Mouse (Mus musculus) midbrain, embryonic 10.5 days (tissue): ENCODE data around the gene Akap6. TPM values are rescaled to one million over a fixed set of nuclear protein-coding genes. Genes with fewer than 3 reads are reported as not detected.

ENCODE experiments used
- DNase-seq: peaks from one replicate; pipeline ENCODE4 v3.0.0-alpha.2; 2017; ENCODE audit warnings: low spot score
- H3K27ac ChIP-seq: fragments of 300-500 bp; sonication (generic); replicated peaks from 2 replicates; pipeline ENCODE4 v1.5.1; 2016; ENCODE audit warnings: mild to moderate bottlenecking
- H3K27me3 ChIP-seq: fragments of 300-500 bp; sonication (generic); 2 replicates; pipeline ENCODE4 v1.6.1; 2016; ENCODE audit warnings: low read depth, mild to moderate bottlenecking; ENCODE audit not compliant: poor library complexity, severe bottlenecking
- H3K36me3 ChIP-seq: fragments of 300-500 bp; sonication (generic); 2 replicates; pipeline ENCODE4 v1.6.1; 2016; ENCODE audit warnings: mild to moderate bottlenecking, moderate library complexity
- H3K4me1 ChIP-seq: fragments of 300-500 bp; sonication (generic); 2 replicates; pipeline ENCODE4 v1.6.1; 2016
- H3K4me3 ChIP-seq: fragments of 300-500 bp; sonication (generic); 2 replicates; pipeline ENCODE4 v1.5.1; 2016; ENCODE audit warnings: mild to moderate bottlenecking, moderate library complexity
- H3K9me3 ChIP-seq: fragments of 300-500 bp; sonication (generic); replicated peaks from 2 replicates; pipeline ENCODE4 v1.6.1; 2016; ENCODE audit warnings: mild to moderate bottlenecking
- WGBS: fragments of 180-500 bp; shearing (Covaris S2); methylation state at CpG from one replicate; pipeline ENCODE4 v1.1.7; 2016; 5-methylcytosine and 5-hydroxymethylcytosine counted together
- polyA plus RNA-seq: library from polyadenylated mRNA; unstranded; fragments of >200 nt; fragmentation: Nextera tagmentation; extraction: Ambion mirVana; gene quantifications from 2 replicates; pipeline ENCODE4 v1.2.1, GENCODE M21; 2016

The Akap6 gene
- polyA plus RNA-seq, 1 experiment from 2014 or later = 7.7 TPM

DNA sequence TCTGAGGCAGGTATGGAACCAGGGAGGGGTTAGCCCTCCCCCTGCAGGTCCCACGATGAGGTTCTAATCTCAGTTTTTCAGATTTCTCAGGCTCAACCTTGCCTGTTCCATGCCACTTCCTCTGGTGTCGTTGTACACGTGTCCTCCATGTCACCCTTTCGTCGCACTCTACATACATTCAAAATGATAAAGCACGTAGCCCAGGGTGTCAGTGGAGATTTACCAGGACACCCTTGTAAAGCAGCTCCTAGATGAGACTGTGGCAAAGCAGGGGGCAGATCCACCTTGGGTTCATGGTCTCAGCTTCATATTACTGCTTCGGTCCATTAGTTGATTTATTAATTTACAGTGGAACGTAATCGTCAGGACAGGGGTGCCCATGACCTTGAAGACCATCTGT lies 100.5 kb downstream of the Akap6 start:
- Histone ChIP-seq H3K4me3 (no peak overlapping the region), H3K9me3 (0 out of 2 replicates have a peak, but pooled peaks cover 5% of the 10 kb centered on the region), H3K27ac (no peak overlapping the region), H3K27me3 (no peaks in the 10 kb centered on the region), H3K4me1 (peaks cover 10% of the 10 kb centered on the region), H3K36me3 (peaks cover 16% of the 10 kb centered on the region)
- WGBS = 93% methylated on average over 9 of the region's 9 CpGs
- DNase-seq = no peak

- Histone ChIP-seq H3K9me3 (peaks cover 8% of the 10 kb centered on the region; the same call in 1 of the 2 replicates), H3K4me3 (no peak overlapping the region), H3K4me1 (no peaks in the 10 kb centered on the region), H3K36me3 (peaks cover 19% of the 10 kb centered on the region), H3K27ac (no peak overlapping the region), H3K27me3 (no peaks in the 10 kb centered on the region)
- WGBS = 75% methylated on average over 3 of the region's 3 CpGs
- no peak for DNase-seq
Measured at GRCm38 (mm10) chr12:52806273-52806672, 107.1 kb downstream of the Akap6 start.

DNA sequence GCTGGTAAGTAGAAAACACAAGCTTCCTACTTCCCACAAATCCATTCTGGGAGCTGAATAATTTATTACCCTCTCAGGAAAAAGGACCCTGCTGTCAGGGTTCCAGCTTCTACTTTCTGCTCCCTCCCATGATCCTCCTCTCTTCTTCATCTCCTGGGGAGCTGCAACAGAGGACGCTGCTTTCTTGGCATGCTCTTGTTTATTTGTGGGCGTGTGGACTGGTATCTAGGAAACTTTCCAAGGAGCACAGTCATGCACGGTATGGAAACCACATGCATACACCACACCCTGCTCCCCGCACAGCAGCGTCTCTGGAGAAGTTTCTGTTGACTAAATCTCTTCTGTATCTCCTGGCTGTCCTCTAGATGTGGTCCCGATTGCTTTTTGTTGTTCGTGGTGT lies 119.4 kb downstream of the Akap6 start:
- 72% methylated on average over 7 of the region's 7 CpGs for WGBS
- Histone ChIP-seq H3K27ac (no peak overlapping the region), H3K27me3 (no peaks in the 10 kb centered on the region), H3K9me3 (peaks cover 9% of the 10 kb centered on the region), H3K36me3 (peaks cover 12% of the 10 kb centered on the region), H3K4me3 (no peak overlapping the region), H3K4me1 (peaks cover 16% of the 10 kb centered on the region)
- DNase-seq = no peak

DNA sequence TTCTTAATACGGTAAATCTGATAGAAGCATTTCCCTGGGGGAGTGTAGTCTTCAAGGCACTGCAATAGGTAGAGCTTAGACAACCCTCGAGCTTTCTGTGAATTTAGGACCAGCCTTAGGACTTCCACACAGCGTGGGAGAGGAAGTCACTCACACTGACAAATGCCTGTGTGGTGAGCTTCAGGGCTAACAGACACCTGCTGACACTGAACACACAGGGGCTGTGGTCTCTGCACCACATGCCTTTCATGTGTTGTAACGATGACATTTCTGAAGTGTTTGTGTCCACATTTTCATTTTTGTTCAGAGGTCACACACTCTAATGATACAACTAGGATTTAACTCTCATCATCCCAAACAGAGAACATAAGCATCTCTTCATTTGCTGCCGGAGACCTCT lies 125.6 kb downstream of the Akap6 start:
- Histone ChIP-seq H3K9me3 (peaks cover 9% of the 10 kb centered on the region), H3K4me3 (no peak overlapping the region), H3K4me1 (no peaks in the 10 kb centered on the region), H3K27me3 (no peaks in the 10 kb centered on the region), H3K36me3 (peaks cover 13% of the 10 kb centered on the region), H3K27ac (no peak overlapping the region)
- DNase-seq = no peak
- WGBS = 90% methylated on average over 5 of the region's 5 CpGs

- H3K9me3 ChIP-seq = no peaks in the 10 kb centered on the region
- WGBS = 87% methylated on average over 14 of the region's 14 CpGs
- no peak for DNase-seq
- H3K4me3 ChIP-seq = no peak overlapping the region
- H3K27me3 ChIP-seq = no peaks in the 10 kb centered on the region
- H3K36me3 ChIP-seq = no peaks in the 10 kb centered on the region
- H3K27ac ChIP-seq = no peak overlapping the region
- H3K4me1 ChIP-seq = peaks cover 25% of the 10 kb centered on the region
Measured at GRCm38 (mm10) chr12:52828944-52829736, 130.0 kb downstream of the Akap6 start.

GRCm38 (mm10) chr12:52831782-52832181 lies 132.6 kb downstream of the Akap6 start:
- Histone ChIP-seq H3K27ac (peak overlapping the region; percentile 66; the same call in 1 of the 2 replicates), H3K9me3 (no peaks in the 10 kb centered on the region), H3K36me3 (no peaks in the 10 kb centered on the region), H3K4me1 (peaks cover 51% of the 10 kb centered on the region), H3K4me3 (0 out of 2 replicates have a peak overlapping the region, but pooled peaks have one; percentile 14), H3K27me3 (no peaks in the 10 kb centered on the region)
- DNase-seq = no peak
- WGBS = 49% methylated on average over 9 of the region's 9 CpGs

GRCm38 (mm10) chr12:52832230-52832629 lies 133.0 kb downstream of the Akap6 start:
- WGBS = 9% methylated on average over 4 of the region's 4 CpGs
- DNase-seq = peak; percentile 61
- Histone ChIP-seq H3K27ac (peak overlapping the region; percentile 66; the same call in 1 of the 2 replicates), H3K9me3 (no peaks in the 10 kb centered on the region), H3K4me3 (0 out of 2 replicates have a peak overlapping the region, but pooled peaks have one; percentile 14), H3K36me3 (no peaks in the 10 kb centered on the region), H3K4me1 (peaks cover 55% of the 10 kb centered on the region), H3K27me3 (no peaks in the 10 kb centered on the region)

DNA sequence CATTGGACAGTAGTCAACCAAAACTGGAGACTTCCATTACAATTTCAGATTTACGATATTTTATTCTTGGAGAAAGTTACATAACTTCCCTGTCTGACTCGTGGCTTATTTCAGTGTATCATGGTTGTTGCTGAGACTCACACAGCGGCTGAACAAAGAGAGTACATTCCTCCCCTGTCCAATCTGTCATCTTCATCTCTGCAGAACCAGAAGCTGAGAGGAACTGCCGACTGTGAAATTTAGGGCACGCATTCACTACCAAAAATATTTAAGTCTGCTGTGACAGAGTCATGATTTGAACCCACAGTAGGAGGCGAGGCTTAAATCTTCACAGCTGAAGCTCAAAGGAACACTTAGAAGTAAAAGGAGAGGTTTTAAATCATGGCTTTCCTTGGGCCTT lies 134.0 kb downstream of the Akap6 start:
- no peaks in the 10 kb centered on the region for H3K9me3 ChIP-seq
- DNase-seq = no peak
- peaks cover 55% of the 10 kb centered on the region for H3K4me1 ChIP-seq
- H3K36me3 ChIP-seq = no peaks in the 10 kb centered on the region
- H3K27ac ChIP-seq = peak overlapping the region; percentile 59
- WGBS = 70% methylated on average over 6 of the region's 6 CpGs
- no peak overlapping the region for H3K4me3 ChIP-seq
- no peaks in the 10 kb centered on the region for H3K27me3 ChIP-seq

DNA sequence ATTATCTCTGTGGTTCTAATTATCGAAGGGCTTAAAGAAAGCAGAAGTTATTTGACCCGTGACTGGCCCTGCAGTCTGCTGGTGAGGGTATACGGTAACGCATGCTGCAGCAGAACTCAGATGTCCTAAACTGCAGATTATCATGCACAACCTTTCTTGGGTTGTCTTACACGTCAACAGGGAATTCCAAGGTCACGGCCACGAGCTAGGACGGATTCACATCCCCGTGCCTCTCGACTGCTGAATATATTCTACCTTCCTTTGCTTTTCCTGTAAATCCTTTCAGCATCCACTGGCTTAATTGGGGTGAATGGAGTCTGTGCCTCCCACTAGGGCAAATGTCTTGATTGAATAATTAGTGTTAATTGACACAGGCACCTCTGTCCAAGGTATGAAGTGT lies 134.9 kb downstream of the Akap6 start:
- Histone ChIP-seq H3K36me3 (no peaks in the 10 kb centered on the region), H3K4me1 (peaks cover 58% of the 10 kb centered on the region), H3K27me3 (no peaks in the 10 kb centered on the region), H3K27ac (peak overlapping the region; percentile 88), H3K4me3 (no peak overlapping the region), H3K9me3 (no peaks in the 10 kb centered on the region)
- DNase-seq = no peak
- WGBS = 46% methylated on average over 10 of the region's 10 CpGs

DNA sequence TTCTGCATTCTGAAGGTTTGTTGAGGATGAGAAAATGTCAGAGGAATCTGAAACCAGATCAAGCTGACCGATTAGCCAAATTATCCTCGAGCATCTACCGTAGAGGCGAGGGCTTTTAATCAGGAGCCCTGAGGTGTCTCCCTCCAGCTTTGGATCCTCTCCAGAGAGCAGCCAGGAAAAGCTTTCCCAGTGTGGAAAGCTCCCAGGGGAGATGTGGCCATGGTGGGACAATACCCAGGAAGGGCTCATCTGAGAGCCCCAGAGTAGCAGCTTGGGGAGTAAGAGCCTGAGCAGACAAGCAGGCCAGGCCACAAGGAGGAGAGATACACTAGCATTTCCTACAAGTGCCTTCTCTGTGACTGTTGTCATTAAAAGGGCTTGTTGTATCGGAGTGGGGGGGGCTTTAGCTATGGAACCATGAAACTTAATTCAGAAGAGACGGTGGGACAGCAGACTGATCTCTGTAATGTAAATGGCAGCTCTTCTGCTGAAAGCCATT lies 135.6 kb downstream of the Akap6 start:
- no peak overlapping the region for H3K4me3 ChIP-seq
- no peak for DNase-seq
- peaks cover 66% of the 10 kb centered on the region for H3K4me1 ChIP-seq
- no peaks in the 10 kb centered on the region for H3K9me3 ChIP-seq
- peak overlapping the region; percentile 88 for H3K27ac ChIP-seq
- WGBS = 59% methylated on average over 6 of the region's 6 CpGs
- H3K36me3 ChIP-seq = no peaks in the 10 kb centered on the region
- H3K27me3 ChIP-seq = no peaks in the 10 kb centered on the region

- 36% methylated on average over 6 of the region's 6 CpGs for WGBS
- Histone ChIP-seq H3K27me3 (no peaks in the 10 kb centered on the region), H3K27ac (peak overlapping the region; percentile 88), H3K9me3 (no peaks in the 10 kb centered on the region), H3K36me3 (no peaks in the 10 kb centered on the region), H3K4me3 (no peak overlapping the region), H3K4me1 (peaks cover 66% of the 10 kb centered on the region)
- DNase-seq = peak; percentile 54
Measured at GRCm38 (mm10) chr12:52835291-52835742, 136.1 kb downstream of the Akap6 start.

GRCm38 (mm10) chr12:52835914-52836546 lies 136.8 kb downstream of the Akap6 start:
- no peaks in the 10 kb centered on the region for H3K27me3 ChIP-seq
- 78% methylated on average over 12 of the region's 12 CpGs for WGBS
- H3K27ac ChIP-seq = peak overlapping the region; percentile 88
- no peaks in the 10 kb centered on the region for H3K9me3 ChIP-seq
- DNase-seq = no peak
- no peaks in the 10 kb centered on the region for H3K36me3 ChIP-seq
- H3K4me1 ChIP-seq = peaks cover 65% of the 10 kb centered on the region
- H3K4me3 ChIP-seq = no peak overlapping the region

DNA sequence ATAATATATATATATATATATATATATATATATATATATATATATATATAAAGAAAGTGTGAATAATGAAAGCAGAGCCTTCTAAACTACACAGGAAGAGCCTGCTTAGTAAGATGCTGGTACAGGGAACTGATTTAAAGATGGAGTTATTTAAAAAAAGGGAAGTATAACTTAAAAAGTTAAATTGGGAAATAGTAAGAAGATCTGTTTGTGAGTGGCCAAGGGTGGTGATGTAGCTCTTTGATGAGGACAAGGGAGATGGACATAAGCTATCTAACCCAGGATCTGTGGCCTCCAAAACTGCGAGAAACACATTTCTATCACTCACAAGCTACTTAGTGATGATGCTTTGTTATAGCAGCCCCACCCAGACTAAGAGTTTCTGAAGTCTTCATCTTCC lies 146.8 kb downstream of the Akap6 start:
- Histone ChIP-seq H3K9me3 (no peaks in the 10 kb centered on the region), H3K4me1 (peaks cover 25% of the 10 kb centered on the region), H3K36me3 (no peaks in the 10 kb centered on the region), H3K4me3 (no peak overlapping the region), H3K27ac (no peak overlapping the region), H3K27me3 (no peaks in the 10 kb centered on the region)
- no peak for DNase-seq
- WGBS = 79% methylated on average over 1 of the region's 1 CpGs
